Mouse (Mus musculus) urinary bladder, postnatal 36 days (tissue): ENCODE measurements around the gene Ly75.

Experiments
- DNase-seq, 2 experiments: peaks; one replicate each; pipeline ENCODE4 v3.0.0; 2022; ENCODE audit warnings: low spot score in 2 of 2, mixed read lengths in 1 of 2

The Ly75 gene

DNA sequence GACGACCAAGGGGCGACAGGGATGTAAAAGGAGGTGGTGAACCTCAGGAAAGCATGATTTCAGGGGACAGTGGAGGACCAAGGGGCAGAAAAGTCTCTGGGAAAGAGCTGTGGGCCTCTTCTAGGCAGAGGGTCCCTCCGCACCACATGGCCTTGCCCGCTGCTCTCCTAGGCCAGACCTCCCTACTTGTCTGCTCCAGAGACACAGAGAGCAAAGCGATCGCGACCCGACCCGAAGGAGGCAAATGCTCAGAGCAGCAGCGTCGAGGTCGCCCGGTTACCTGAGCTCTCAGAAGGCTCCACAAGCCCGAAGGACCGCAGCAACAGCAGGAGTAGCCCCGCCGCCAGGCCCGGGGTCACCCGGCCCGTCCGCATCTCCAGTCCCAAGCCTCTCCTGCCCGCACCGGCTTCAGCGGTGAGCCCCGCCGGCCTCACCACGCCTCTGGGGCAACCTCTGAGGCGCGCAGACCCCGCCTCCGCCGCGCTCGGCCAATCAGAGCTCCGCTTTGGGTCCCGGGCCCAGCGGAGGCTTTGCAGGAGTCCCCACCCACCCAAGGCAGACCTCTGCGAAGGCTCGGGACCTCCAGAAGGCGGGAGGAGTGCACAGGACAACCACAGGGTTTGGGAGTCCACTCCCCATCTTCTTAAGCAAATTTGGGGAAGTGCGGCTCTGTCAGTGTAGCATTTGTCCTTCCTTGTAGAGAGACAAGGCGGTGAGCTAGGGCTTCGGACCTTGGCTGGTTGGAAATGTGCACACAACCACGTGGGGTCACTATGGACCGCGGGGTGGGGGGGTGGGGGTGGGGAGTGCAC, at the start of gene Ly75:
Gene Ly75, minus strand, starts transcription at position 446 of the 812 bp plus-strand sequence.
- peak; percentile 68 to 81 for DNase-seq

DNA sequence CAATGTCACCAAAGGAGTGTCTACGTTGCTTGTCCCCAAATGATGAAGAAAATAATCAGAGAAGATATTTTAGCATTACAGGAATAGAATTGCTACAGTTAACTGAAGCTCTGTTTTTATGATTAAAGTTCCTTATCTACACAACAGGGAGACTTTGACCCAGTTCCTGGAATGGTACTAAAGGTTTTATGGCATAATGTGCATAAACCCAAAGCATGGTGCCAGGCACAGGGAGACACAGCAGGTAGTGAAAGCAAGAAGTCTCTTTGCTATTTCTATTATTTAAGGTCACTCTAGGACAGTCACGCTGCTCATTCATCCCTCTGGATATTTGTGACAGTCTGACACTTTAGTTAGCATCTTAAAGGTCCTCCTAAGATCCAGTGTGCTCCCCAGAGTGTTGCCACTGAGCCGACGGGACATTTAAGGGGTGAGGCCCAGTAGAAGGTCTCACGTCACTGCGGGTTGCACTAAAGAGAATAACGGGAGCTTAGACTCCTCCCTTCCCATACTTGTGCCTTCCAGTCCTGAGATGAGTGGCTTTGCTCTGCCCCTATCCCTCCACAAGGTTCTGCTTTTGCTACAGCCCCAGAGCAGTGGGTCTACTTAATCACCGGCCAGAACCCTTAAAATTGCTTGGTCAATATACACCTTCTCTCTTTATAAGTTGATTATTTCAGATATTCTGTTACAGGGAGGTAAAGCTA, 47.4 kb upstream of the Ly75 start:
- DNase-seq: no peak

DNA sequence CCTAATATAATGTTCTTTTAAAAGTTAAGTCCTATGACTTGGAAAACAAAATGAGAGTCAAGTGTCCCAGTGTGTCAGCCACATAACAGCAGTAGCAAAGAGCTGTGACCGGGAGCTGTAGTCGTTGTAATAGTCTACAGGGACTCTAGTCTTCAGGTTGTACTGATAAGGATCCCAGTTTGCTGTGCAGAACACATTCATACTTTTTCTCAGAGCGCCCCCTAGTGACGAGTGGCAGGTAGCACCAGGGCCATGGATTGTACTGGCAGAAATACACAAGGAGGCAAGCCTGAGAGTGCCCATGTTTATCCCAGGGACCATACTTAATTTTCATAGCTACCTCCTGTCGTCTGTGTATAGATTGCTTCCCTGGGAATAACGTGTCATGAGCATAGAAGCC, 35.0 kb upstream of the Ly75 start:
- DNase-seq: peak; percentile 61 to 70

DNA sequence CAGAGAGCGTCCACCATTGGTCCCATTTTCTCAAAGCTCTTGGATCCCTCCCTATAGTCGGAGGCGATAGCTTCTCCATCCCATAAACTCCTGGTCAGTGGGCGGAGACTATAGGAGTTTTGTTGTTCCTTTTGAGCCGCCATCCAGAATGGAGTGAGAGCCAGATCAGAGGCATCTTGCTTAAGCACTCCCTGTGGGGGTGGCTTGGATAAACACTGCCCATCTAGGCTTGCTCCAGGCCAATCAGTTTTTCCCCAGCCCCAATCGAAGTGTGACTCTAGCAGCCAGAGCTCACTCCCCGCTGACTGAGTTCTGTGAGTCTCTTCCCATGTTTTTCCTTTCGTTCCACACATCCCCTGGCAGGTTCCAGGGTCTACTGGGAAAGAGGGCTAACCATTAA, 31.2 kb upstream of the Ly75 start:
- no peak for DNase-seq

DNA sequence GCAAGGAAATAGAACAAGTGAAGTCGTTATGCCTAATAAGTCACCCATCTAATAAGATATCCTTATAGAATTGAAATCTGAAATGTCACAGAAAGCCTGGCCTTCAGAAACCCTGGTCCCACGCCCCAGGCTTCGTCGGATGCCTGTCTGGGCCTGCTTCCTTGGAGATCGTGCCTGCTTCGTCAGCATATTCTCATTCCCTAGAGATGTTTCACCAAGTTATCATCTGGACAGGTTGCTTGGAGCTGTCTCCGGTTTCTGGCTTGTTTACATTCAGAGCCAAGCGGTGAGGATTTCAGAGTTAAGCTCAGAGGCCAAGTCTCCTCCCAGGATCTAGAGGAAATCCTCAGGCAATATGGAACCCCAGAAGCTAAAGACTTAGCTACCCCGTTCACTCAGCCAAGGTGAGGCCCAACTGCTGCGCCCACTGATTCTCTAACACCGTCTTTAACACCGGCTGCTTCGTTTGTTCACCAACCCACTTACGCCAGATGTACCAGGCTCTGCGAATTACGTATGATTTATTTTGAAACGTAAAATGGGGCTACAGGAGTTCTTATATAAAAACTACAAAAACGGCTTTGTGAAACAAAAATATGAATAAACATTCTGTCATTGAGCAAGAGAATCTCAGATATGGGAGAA, 30.0 kb upstream of the Ly75 start:
- no peak for DNase-seq

DNA sequence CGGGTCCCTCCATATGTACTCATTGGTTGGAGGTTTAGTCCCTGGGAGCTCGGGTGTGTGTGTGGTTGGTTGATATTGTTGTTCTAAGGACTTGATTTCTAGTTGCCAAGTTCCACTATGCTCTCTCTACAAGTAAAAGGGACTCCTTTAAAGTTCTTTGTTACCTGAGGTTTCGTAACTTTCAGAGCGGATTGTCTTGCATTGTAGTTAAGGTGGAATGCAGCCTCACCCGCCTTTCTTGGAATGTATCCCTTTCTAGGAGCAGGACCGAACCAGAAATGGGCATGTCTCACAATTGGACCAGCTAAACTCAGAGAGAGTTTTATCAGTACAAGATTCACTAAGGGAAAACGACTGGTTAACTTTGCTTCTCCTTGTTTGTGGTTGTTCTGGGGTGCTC, 28.1 kb upstream of the Ly75 start:
- DNase-seq: no peak

DNA sequence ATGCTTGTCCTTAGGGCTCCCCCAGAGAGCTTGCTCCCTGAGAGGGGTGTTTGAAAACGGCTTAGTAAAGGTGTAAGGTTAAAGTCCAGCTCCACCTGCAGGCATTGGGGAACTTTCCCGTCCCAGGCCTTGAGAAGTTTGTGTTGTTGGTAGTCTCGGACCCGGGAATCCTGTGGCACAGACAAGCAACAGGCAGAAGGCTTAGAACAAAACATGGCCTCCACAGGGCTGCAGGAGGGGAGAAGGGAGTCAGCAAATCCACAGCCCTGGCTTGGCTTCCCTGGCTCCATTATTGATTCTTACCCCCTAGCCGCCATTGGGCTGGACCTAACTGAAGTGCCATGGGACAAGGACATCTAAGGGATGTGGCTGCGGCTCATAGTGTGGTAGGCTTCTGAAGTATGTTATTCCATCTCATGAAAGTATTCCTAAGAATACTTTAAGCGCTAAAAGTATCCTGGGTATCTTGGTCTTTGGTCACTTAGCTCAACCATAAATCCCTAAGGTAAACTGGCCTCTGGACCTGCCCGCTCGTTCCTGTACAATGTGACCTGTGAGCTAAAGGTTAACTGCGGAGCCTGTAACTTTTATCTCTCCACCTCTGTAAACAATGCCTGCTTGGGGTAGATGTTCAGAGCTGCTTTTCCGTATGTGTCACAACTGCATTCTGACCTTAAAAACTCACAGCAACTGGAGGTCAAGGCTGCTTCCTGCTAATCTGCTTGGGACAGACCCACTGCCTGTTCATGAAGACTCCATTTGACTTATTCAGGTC, 27.1 kb upstream of the Ly75 start:
- DNase-seq: no peak

DNA sequence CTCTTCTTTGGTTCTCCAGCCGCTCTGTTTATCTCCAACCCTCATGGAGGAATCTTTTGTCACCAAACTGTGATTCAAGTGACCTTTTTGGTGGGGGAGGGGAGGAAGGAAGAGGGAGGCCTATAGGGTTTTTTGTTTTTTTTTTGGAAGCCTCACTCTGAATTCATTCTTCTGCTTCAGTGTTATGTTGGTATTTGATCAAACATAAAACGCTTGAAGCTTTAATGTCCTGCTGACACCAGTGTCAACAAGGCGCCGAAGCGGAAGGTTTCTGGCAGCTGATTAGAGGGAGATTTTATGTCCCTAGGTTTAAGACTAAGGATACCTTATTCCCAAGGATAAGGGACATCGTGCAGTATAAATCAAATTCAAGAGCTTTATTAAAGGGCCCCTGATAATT, 26.1 kb upstream of the Ly75 start:
- no peak for DNase-seq

DNA sequence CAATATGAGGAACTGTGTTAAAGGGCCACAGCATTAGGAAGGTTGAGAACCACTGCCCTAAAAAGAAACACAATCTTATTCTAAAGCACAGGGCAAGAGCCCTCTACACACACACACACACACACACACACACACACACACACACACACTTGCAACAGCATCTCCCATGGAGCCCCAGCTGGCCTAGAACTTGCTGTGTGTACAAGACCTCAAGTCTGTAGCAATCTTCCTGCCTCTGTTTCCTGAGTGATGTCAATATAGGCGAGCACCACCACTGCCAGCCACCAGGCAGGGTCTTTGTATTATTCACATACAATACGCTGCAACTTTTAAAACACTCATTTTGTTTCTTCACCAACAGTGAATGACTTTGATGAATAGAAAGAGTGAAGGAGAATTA, 24.3 kb upstream of the Ly75 start:
- DNase-seq: no peak

DNA sequence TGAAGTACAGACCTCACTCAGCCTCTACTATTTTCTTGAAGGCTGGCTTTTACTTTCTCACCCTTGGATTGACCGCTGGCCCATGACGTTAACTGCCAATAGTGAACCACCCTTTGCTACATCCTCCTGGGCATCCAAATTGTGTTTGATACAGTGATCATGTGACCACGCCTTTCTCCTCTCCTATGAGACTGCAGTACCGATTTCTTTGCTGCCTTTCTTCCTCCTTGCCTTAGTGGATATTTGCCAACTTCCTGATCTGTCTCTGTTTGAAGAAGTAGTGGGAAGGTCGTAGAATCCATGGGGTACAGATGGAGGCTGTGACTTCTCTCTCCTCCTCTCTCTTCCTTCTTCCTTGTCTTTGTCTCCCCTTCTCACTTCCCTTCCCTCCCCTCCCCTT, 22.3 kb upstream of the Ly75 start:
- no peak for DNase-seq

DNA sequence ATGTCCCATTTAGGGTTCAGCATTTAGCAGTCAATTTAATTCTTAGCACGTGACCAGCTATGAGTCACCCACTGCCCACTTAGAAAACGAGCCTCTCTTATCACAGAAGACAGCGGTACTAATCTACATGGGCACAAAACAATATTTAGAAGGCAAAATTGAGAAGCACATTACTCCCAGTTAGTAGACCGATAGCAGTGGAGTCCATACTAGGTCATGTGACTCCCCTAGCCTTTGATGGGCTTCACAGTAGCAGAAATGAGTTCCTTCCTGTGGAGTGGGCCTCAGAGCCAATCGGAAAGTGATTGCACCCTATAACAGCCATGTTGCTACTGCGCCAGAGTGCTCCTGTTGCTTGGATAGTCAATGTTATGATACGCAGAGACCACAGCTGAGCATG, 21.7 kb upstream of the Ly75 start:
- DNase-seq: no peak

DNA sequence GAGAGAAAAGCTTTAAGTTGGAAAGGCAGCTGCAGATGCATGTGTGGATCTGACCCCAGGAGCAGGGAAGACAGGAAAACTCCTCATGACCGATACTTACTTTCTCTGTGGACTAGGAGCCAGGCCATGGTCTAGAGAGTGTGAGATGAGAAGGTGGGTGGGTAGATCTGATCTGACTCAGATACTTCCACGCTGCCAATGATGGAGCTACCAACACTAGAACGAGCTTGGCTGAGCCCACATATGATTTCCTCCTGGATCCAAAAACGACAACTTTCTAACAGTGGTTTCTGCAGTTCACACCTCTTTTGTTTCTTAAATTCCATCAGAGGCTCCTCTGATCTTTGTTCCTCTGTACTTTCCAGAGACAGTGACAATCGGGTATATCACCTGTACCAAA, 18.6 kb upstream of the Ly75 start:
- DNase-seq: no peak

DNA sequence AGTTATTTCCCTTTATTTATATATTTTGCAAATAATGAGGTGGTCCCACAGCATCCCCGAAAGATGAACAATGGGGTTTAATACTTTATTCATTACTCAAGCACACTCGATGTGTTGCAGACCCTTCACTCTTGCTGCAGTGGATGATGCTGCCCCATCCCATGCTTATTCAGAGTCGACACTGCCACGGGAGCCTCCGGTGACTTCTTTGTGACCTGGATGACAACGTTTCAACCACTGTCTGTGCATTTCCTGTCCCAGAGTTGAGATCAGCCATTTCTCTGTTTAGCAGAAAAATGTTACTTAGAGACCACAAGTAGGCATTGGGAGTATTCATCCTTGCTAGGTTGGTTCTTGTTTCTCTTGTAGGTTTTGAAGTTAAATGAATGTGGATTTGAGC, 10.7 kb upstream of the Ly75 start:
- DNase-seq: no peak

DNA sequence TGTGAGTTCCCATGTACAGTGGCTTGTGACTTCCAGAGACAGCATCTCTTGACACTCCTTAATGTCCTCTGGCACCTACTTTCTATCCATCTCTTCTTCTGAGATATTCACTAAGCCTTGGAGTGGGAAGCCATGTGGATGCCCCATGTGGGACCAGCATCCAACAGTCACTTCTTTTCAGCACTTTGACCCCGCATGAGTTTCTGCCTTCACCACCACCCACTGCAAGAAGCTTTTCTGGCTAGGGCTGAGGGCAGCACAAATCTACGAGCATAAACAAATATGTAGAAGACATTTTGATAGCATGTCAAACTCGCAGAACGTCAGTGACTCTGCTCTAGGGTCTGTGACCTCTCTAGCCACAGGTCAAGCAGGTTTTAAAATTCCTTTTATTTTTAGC, 9.2 kb upstream of the Ly75 start:
- no peak for DNase-seq

DNA sequence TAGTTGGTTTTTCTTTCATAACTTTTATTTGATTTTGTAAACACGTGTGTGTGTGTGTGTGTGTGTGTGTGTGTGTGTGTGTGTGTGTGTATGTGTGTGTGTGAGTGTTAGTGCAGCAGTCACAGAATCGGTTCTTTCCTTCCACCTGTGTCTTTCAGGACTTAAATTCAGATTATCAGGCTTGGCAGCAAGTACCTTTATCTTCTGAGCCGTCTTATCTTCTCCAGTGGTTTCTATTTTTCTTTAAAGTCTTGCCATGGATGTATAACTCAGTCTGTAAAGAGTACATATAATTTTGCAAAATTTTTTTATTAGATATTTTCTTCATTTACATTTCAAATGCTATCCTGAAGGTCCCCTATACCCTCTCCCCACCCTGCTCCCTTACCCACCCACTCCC, 4.3 kb upstream of the Ly75 start:
- DNase-seq: no peak

DNA sequence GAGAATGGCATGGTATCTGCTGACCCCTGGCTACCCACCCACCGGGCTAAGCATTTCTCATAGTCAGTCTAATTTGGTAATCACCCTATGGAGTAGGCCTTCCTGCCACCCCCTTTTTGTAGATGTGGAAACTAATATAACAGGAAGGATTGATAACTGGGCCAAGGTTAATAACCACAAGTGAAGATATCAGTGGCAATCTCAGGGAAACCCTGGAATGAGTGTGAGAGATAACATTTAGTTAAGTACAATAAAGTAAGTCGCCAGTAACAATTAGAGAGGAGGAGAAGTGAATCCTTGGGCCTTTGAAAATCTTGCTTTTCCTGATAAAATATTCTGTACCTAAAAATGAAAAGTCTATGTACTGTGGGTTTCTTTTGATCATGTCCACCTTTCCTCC, 3.7 kb upstream of the Ly75 start:
- DNase-seq: no peak

DNA sequence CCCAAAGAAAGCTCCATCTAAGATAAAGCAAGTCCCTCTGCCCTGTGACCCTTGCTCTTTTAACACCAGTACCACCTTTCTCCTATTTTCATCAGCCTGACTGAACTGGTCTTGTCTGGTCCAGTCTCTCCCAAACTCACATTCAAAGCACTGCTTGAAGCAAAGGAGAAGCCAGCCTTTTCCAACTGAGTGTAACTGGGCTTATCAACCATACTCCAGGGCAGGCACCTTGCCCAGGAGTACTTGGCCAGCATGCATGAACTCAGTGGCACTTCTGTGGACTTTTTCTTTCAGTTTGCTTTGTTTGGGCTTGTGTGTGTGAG, 1.6 kb upstream of the Ly75 start:
- peak in 1 of 2 experiments; percentile 2 for DNase-seq

DNA sequence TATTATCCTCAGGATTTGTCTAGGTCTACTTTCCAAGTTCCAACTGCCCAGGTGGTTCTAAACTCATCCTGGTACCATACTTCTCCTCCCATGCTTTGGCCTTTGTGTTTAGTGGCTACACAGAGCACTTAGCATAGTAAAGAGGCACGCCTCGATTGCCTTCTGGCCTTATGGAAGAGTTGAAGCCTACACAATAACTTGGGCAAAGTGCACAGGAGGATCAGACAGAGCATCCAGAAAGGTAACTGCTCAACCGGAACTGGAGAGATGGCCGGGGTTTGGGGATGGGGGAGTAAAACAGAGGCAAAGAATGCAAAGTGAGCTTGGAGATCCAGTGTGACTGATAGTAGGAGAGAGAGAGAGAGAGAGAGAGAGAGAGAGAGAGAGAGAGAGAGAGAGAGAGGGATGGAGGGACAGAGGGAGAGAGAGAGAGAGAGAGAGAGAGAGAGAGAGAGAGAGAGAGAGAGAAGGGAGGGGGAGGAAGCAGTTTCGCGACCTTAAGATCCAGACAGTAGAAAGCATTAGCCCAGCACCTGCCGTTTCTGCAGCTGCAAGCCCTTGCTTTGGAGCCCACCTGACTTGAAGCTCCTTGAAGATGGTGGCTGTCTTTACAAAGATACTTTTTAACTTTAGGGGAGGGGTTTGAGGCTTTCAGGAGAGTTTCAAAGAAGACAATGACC, 1.1 kb upstream of the Ly75 start:
- DNase-seq: no peak

DNA sequence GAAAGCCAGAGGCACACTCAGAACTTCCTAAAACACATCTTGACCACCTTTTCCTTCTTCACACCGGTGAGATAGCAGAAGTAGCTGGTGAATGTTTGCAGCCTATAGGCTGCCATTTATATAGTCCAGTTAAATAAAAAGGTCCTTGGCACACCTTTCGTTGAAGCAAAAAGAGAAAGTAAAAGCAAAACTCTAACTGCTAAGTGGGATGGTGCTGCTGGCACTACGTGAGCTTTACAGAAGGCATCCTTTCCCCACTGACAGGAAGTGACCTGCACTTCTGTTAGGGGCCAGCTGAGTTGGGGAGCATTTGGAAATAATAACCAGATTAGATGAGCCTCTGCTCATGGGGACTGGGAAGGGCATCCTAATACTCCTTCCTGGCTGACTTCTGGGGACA, 757 bp downstream of the Ly75 start:
- DNase-seq: no peak

DNA sequence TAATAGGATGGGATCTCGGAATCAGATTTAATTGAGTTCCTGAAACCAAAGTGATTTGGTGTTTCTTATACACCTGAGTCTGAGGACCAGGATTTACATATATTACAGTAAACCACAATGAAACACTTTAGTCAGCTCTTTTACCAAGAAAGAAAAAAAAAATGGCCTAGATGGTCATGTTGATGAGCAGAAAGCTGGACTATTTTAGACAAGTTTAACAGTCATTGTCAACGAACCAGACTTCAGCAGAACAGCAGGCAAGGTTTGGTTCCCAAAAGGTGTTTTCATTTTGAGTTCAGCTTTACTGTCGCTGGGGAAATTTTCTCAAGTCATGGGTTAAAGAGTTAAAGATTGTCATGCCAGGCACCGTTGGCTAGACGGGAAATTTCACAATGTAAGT, 5.8 kb downstream of the Ly75 start:
- DNase-seq: no peak

DNA sequence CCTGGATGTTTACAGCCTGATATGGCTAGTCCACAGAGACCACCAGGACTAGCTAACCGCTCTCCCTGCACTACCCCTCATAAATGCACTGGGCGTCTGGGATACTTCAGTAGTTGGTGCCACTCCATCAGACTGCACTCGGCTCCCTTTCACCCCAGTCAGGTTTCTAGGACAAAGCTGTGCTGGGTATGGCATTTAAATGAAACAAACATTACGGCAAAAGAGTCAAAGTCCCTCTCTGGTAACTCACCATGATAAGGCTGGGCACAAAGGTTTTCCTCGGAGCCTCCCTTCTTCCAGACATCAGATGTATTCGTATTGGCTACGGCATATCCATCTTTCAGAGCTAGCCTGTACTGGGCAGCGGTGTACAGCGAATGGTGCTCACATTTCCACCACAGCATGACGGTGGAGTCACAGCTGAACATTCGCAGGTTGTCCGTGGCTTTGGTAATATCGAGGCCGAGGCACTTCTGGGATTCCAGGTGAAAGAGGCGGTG, 7.4 kb downstream of the Ly75 start:
- DNase-seq: no peak

DNA sequence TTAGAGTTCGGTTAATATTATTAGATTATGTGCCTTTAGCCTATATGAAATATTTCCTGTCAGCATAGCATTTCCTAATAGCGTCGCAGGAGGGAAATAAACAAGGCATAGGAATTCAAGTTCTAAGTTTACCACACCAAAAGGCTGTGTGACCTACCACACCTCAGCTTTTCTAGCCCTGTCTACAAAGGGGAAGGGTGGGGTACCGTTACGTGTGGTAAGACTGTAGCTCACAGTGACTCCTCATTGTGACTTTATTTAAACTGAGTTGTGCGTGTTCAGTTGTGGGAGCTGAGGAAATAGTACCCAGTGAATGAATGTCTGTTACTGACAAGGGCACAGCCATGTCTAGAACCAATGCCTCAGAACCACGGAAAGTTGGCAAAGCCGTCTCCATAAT, 8.0 kb downstream of the Ly75 start:
- DNase-seq: no peak
